Mouse (Mus musculus) mouse trophoblast stem cell (cell line): ENCODE data around the gene Tsnaxip1.

Experiments
- in situ Hi-C, 2 experiments: fragments of 300-500 bp; cut with MseI, MboI; formaldehyde crosslinking; loops; 2 replicates in 1 of 2; 3 replicates in 1 of 2; pipeline ENCODE4 v1.15.1; 2025

Tsnaxip1 gene

DNA sequence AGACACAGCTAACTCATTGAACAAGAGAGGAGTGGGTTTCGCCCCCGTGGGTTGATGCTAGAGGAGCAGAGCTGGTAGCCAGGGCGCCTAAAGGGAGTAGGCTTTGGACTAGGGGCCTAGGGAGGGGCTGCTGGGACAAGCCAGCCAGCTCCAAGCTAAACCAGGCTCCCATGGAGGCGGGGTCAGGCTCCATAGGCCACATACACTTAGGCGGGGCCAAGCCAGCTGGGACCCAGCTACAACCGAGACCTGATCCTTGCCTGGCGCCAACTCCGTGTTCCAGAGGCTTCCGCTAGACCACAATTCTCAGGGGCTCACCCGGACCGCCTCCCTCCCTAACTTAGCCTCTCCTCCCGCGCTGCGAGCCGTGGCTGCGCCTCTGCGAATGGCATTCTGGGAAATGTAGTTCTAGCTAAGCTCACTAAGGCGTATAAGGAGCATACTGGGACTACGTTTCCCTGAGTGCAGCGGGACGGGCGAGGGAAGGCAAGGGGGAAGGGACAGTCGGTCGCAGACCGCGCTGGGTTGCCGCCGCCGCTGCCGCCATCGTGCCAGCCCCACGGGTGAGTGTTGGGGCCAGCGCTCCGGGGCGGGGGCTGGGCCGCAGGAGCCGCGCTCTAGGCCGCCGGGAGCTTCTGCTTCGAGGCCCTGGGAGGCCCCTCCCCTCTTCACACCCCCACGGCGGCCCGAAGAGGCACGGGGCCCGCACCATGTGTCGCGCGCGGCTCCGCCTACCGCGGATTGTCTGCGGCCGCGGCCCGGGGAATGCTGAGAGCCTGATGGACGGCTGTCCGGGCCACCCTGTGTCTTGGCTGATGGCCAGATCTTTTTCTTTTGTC lies 32.8 kb downstream of the Tsnaxip1 start, which contains the start of gene Nutf2:
Gene Nutf2, plus strand, starts transcription at position 438 of the 839 bp plus-strand sequence.
- in situ Hi-C loops = no loop called here

DNA sequence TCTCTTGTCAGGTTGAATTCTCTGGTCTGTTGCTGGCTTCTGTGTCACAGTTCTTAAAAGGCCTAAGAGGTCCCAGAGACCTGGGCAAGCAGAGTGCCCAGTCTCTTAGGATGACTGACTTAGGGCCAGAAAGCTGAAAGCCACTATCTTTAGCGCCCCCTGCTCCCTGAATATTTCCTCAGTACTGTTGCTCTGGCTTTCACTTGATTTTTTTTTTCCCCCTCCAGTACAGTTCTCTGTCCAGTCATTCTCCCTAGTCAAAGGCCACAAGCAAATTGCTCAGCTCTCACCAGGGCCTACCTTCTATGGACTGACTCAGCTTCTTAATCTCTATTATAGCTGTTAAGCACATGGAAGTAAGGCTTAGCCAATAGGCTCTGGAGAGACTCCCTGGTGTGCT lies 34.4 kb downstream of the Tsnaxip1 start:
- in situ Hi-C loops = no loop called here

DNA sequence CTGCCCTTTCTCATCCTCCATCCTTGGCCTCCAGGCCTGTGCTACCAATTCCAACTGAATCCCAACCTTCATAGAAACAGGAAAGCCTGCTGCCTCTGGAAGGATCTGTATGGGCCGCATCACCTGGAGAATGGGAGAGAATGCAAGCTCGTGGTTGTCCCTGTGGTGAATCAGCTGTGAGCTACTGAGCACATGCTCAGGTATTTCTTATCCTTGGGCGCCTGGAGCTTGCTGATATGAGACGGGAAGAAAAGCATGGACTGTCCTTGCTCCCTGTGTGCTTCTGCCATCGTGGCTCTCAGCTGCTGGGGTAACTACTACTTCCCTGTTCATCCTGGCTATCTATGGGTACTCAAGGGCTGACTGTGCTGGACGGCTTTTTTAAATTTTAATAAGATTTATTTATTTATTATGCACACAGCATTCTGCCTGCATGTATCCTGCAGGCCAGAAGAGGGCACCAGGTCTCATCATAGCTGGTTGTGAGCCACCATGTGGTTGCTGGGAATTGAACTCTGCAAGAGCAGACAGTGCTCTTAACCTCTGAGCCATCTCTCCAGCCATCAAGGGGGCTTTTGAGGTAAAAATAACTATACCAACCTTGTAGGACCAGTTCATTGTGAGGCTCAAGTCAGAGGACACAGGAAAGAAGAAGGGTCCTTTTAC lies 39.0 kb downstream of the Tsnaxip1 start:
- in situ Hi-C loops = no loop called here

DNA sequence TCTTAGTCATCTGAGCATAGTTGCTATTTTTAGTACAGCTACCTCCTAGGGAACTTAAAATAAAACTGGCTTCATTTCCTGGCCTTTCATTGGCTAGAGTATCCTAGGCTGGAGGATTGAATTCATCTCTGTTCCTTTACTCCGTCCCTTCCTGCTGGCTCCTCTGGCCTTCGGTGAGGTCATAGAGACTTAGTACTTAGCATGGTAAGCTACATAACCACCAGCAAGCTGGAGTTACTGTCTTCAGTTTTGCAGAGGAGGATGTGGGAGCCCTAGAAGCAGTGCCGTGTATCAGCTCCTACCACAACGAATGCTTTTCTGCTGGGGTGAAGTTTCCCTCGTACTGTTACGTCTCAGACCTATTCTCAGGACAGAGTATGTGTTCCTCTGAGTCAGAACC lies 46.8 kb downstream of the Tsnaxip1 start:
- in situ Hi-C loops = no loop called here

DNA sequence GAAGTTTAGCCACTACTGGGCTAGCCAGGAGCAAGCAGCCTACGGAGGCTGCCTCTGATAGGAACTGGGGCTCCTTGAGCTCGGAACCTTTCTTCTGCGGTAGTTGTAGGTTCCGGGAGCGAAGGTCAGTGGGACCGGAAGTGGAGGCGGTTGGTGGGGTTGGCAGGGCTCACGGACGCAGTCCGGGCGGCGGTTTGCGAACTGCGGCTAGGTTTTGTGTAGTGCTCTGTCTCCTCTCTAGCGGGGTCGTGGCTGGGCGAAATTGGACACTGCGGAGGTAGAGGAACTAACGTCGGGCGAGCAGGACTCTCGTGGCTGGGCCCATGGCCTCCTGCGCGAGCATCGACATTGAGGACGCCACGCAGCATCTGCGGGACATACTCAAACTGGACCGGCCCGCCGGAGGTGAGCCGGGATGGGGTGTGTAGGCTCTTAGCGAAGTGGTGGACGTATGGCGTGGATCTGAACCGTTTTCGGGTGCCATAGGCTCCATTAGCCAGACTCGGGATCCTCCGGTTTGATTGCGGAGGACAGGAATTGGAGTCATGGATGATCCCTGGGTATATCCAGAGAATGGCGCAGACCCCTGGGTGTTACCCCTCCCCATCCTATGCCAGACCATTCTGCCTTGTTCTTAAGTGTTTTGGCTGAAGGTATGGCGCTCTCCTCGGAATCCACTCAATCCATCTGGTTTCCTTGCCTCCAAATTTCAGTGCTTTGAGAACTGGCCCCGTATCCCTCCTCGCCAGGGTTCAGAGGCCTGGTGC lies 53.4 kb downstream of the Tsnaxip1 start, which contains the start of gene Edc4:
Gene Edc4, plus strand, starts transcription at position 128 of the 767 bp plus-strand sequence.
- in situ Hi-C loops = no loop called here

DNA sequence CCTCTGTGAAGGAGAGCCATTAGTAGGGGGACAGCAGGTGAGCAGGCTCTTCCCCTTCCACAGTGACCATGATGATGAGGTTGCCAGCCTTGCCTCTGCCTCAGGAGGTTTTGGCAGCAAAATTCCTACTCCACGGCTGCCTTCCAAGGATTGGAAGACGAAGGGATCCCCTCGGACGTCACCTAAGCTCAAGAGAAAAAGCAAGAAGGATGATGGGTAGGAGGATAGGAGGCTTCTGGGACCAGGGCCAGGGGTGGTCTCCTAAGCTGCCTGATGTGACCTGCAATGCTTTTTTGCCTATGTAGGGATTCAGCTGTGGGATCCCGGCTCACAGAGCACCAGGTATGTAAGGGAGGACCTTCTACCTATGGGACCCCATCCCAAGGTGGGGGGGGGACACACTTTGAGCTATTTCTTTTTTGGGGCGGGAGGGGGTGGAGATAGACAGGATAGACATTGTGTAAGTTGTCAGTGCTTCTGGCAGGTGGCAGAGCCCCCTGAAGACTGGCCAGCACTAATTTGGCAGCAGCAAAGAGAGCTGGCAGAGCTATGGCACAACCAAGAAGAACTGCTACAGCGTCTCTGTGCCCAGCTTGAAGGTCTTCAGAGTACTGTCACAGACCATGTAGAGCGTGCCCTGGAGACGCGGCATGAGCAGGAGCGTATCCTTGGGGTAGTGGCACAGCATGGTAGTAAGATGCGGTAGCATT lies 62.4 kb downstream of the Tsnaxip1 start:
- in situ Hi-C loops = no loop called here

DNA sequence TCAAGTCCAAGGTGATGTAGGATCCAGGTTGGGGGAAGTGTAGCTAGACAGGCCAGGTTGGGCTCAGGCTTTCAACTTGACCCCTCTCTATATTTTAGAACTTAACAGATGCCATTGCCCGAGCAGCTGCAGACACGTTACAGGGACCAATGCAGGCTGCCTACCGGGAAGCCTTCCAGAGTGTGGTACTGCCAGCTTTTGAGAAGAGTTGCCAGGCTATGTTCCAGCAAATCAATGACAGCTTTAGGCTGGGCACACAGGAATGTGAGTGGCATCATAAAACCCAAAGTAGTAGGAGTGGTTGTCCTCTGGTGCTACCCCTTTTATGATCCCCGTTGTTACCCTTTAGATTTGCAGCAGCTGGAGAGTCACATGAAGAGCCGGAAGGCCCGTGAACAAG lies 63.3 kb downstream of the Tsnaxip1 start:
- in situ Hi-C loops = no loop called here

DNA sequence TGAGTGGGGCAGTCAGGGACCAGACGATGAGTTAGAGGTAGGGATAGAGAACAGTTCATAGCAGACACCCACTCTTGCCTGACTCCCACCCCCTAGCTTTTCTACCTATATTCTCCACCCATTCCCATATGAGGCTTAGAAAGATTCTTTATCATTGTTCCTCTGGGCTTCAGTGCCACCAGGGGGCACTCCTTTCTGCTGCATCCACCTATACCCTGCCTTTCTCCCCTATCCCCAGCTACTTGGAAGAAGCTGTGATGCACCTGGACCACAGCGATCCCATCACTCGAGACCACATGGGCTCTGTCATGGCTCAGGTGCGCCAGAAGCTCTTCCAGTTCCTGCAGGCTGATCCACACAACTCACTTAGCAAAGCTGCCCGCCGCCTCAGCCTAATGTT lies 64.9 kb downstream of the Tsnaxip1 start:
- in situ Hi-C loops = no loop called here

DNA sequence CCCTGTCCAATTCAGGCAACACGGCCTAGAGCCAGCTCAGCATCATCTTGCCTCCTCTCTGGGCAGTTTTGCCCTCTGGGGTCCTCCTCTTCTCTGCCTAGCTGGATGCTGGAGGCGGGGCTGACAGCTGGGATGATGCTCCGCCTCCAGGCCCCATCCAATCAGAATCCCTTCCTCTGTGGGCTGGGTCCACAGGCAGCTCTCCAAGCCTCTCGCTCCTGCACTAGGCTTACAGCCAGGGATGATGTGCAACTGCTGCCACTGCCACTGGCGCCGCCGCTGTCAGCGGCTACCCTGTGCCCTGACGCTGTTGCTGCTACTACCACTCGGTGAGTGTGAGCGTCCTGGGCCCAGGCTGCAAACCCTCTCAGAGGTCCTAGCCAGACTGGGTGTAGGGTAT lies 65.8 kb downstream of the Tsnaxip1 start, which contains the start of gene Nrn1l:
Gene Nrn1l, plus strand, starts transcription at position 229 of the 400 bp plus-strand sequence.
- in situ Hi-C loops = no loop called here
